Mouse (Mus musculus) liver, embryonic 11.5 days (tissue): ENCODE measurements around the gene Zfp318. TPM values are rescaled to one million over a fixed set of nuclear protein-coding genes. Genes with fewer than 3 reads are reported as not detected.

Experiments used
- ATAC-seq: fragments of 200-750 bp; cut with Nextera tagmentation; replicated peaks from 2 replicates; pipeline ENCODE4 v1.8.0; 2017; ENCODE audit warnings: moderate number of reproducible peaks, mild to moderate bottlenecking, moderate TSS enrichment, moderate library complexity; ENCODE audit not compliant: low FRiP score
- DNase-seq: peaks from one replicate; pipeline ENCODE4 v3.0.0-alpha.2; 2017; ENCODE audit warnings: low spot score
- H3K27ac ChIP-seq: fragments of 300-500 bp; sonication (generic); 2 replicates; pipeline ENCODE4 v1.5.1; 2014; ENCODE audit warnings: mild to moderate bottlenecking, low read depth, low read length, control low read depth
- H3K27me3 ChIP-seq: fragments of 300-500 bp; sonication (generic); replicated peaks from 2 replicates; pipeline ENCODE4 v1.6.1; 2014; ENCODE audit warnings: low read length, mixed read lengths; ENCODE audit not compliant: control insufficient read depth, insufficient read depth
- H3K36me3 ChIP-seq: fragments of 300-500 bp; sonication (generic); 2 replicates; pipeline ENCODE4 v1.6.1; 2014; ENCODE audit warnings: mild to moderate bottlenecking, low read length, moderate library complexity, mixed read lengths; ENCODE audit not compliant: control insufficient read depth, insufficient read depth
- H3K4me1 ChIP-seq: fragments of 300-500 bp; sonication (generic); replicated peaks from 2 replicates; pipeline ENCODE4 v1.6.1; 2014; ENCODE audit warnings: low read length, mixed read lengths; ENCODE audit not compliant: control insufficient read depth, insufficient read depth
- H3K4me2 ChIP-seq: fragments of 300-500 bp; sonication (generic); 2 replicates; pipeline ENCODE4 v1.6.1; 2014; ENCODE audit warnings: mild to moderate bottlenecking, control low read depth, moderate library complexity
- H3K4me3 ChIP-seq: fragments of 300-500 bp; sonication (generic); 2 replicates; pipeline ENCODE4 v1.5.1; 2014; ENCODE audit warnings: low read depth, low read length, control low read depth
- H3K9ac ChIP-seq: fragments of 300-500 bp; sonication (generic); 2 replicates; pipeline ENCODE4 v1.6.1; 2014; ENCODE audit warnings: low read depth, low read length, control low read depth
- H3K9me3 ChIP-seq: fragments of 300-500 bp; sonication (generic); 2 replicates; pipeline ENCODE4 v1.6.1; 2016; ENCODE audit warnings: low read length, inconsistent platforms, mixed read lengths; ENCODE audit not compliant: control insufficient read depth
- WGBS: fragments of 180-500 bp; shearing (Covaris S2); extraction: QIAGEN DNeasy Blood & Tissue Kit; methylation state at CpG from one replicate; pipeline ENCODE4 v1.1.7; 2014; 5-methylcytosine and 5-hydroxymethylcytosine counted together
- polyA plus RNA-seq: library from polyadenylated mRNA; unstranded; fragments of >200 nt; fragmentation: Nextera tagmentation; extraction: Ambion mirVana; gene quantifications from 2 replicates; pipeline ENCODE4 v1.2.1, GENCODE M21; 2014

The Zfp318 gene
- polyA plus RNA-seq, 1 experiment from 2014 or later: 5.7 TPM

GRCm38 (mm10) chr17:46455110-46455691 is 71.7 kb downstream of the Zfp318 start:
- no peak for DNase-seq
- Histone ChIP-seq H3K9me3 (no peaks in the 10 kb centered on the region), H3K4me3 (peak overlapping the region; percentile 37), H3K27ac (no peak overlapping the region), H3K9ac (no peak overlapping the region), H3K4me1 (peaks cover 13% of the 10 kb centered on the region; the same call in 1 of the 2 replicates), H3K36me3 (no peaks in the 10 kb centered on the region), H3K4me2 (peak overlapping the region; percentile 70), H3K27me3 (peaks cover 84% of the 10 kb centered on the region)
- 3% methylated on average over 33 of the region's 33 CpGs for WGBS
- ATAC-seq: no peak

GRCm38 (mm10) chr17:46457791-46458190 is 74.3 kb downstream of the Zfp318 start:
- H3K4me3 ChIP-seq: no peak overlapping the region
- no peaks in the 10 kb centered on the region for H3K36me3 ChIP-seq
- WGBS: 6% methylated on average over 10 of the region's 10 CpGs
- DNase-seq: no peak
- no peak overlapping the region for H3K9ac ChIP-seq
- peaks cover 15% of the 10 kb centered on the region; the same call in 1 of the 2 replicates for H3K4me1 ChIP-seq
- H3K4me2 ChIP-seq: no peak overlapping the region
- H3K9me3 ChIP-seq: no peaks in the 10 kb centered on the region
- H3K27ac ChIP-seq: no peak overlapping the region
- no peak; the same call in 1 of the 2 replicates for ATAC-seq
- peaks cover 86% of the 10 kb centered on the region for H3K27me3 ChIP-seq

- DNase-seq (no peak), ATAC-seq (no peak)
- Histone ChIP-seq H3K9ac (no peak overlapping the region), H3K4me1 (peaks cover 11% of the 10 kb centered on the region; the same call in 1 of the 2 replicates), H3K4me2 (no peak overlapping the region), H3K9me3 (no peaks in the 10 kb centered on the region), H3K4me3 (no peak overlapping the region), H3K27me3 (peaks cover 79% of the 10 kb centered on the region), H3K36me3 (no peaks in the 10 kb centered on the region), H3K27ac (no peak overlapping the region)
- 39% methylated on average over 3 of the region's 3 CpGs for WGBS
Observed at GRCm38 (mm10) chr17:46458439-46458838, 74.9 kb downstream of the Zfp318 start.

GRCm38 (mm10) chr17:46460673-46461072 is 77.1 kb downstream of the Zfp318 start:
- no peaks in the 10 kb centered on the region for H3K9me3 ChIP-seq
- no peaks in the 10 kb centered on the region for H3K36me3 ChIP-seq
- H3K27me3 ChIP-seq: peaks cover 57% of the 10 kb centered on the region
- no peak for ATAC-seq
- H3K4me2 ChIP-seq: peak overlapping the region; percentile 65
- peaks cover 3% of the 10 kb centered on the region; the same call in 1 of the 2 replicates for H3K4me1 ChIP-seq
- no peak for DNase-seq
- H3K9ac ChIP-seq: no peak overlapping the region
- H3K27ac ChIP-seq: no peak overlapping the region
- under 1% methylated on average over 32 of the region's 32 CpGs for WGBS
- H3K4me3 ChIP-seq: peak overlapping the region; percentile 27

DNA sequence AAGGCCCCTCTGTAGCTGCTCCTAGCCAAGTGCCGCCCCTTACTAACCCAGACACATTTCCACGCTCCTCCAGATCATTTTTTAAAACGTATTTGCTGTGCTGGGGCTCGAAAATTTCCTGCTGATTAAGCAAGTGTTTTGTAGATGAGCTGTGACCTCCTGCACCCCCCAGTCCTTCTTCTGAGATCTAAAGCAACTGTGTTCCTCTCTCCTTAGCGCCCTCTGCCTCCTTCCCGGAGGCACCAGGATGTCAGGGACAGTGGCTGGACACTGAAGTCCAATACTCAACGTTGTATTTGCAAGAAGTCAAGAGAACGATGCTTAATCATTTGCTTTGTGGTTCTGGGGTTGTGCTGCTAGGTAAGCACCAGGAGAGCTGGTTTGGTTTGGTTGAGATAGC is 77.8 kb downstream of the Zfp318 start:
- DNase-seq (no peak), ATAC-seq (no peak)
- Histone ChIP-seq H3K4me3 (peak overlapping the region; percentile 27), H3K36me3 (no peaks in the 10 kb centered on the region), H3K27me3 (peaks cover 50% of the 10 kb centered on the region), H3K27ac (no peak overlapping the region), H3K9me3 (no peaks in the 10 kb centered on the region), H3K4me1 (peaks cover 3% of the 10 kb centered on the region; the same call in 1 of the 2 replicates), H3K9ac (no peak overlapping the region), H3K4me2 (peak overlapping the region; percentile 65)
- 12% methylated on average over 8 of the region's 8 CpGs for WGBS

DNA sequence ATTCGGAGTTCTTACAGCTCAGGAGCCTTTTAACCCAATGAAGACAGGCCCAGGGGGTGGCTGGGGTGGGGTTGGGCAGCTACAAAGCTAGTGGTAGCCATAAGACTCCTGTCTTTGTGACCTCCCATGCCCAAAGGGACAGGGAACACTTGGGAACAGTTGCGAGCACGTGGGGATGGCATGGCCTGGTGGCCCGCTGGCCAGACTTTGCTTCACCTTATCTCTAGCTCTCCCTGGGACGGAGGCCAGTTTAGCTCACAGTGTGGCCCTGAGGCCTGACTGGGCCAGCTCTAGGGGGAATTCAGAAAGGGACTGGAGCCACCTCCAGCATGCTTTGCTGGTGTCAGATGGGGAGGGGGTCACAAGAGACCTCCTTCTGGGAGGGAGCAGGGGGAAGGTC is 78.7 kb downstream of the Zfp318 start:
- Histone ChIP-seq H3K27ac (no peak overlapping the region), H3K4me3 (no peak overlapping the region), H3K27me3 (peaks cover 43% of the 10 kb centered on the region), H3K4me2 (no peak overlapping the region), H3K9ac (no peak overlapping the region), H3K9me3 (no peaks in the 10 kb centered on the region), H3K4me1 (peaks cover 3% of the 10 kb centered on the region; the same call in 1 of the 2 replicates), H3K36me3 (no peaks in the 10 kb centered on the region)
- ATAC-seq (no peak), DNase-seq (no peak)
- 61% methylated on average over 5 of the region's 5 CpGs for WGBS

DNA sequence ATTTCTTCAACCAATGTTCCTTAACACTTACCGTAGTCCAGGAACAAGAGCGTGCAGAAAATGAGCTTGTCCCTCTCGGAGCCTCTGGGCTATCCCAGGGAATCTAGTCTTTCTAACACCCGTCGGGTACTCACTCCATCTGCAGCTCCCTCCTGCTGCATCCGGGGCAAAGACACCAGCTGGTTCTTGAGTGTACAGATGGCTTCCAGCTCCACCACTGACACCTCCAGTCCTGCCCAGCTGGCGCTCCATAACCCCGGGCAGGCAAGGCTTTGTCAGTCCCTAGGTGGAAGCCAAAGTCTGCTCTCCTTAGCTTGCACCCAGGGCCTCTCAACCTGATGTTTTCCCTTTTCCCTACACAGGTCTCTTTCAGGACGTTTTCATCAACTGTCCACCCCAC is 84.3 kb downstream of the Zfp318 start:
- no peak overlapping the region for H3K27ac ChIP-seq
- ATAC-seq (no peak), DNase-seq (no peak)
- H3K9ac ChIP-seq: no peak overlapping the region
- no peaks in the 10 kb centered on the region for H3K9me3 ChIP-seq
- no peaks in the 10 kb centered on the region; the same call in 1 of the 2 replicates for H3K27me3 ChIP-seq
- H3K36me3 ChIP-seq: no peaks in the 10 kb centered on the region
- H3K4me3 ChIP-seq: no peak overlapping the region
- H3K4me2 ChIP-seq: no peak overlapping the region
- 75% methylated on average over 9 of the region's 9 CpGs for WGBS
- H3K4me1 ChIP-seq: peaks cover 3% of the 10 kb centered on the region; the same call in 1 of the 2 replicates

Other genes with a start within 250 kb of the Zfp318 start
- 2.0 TPM in 2 replicates for gene Rsph9, start 239.5 kb upstream of the Zfp318 start, polyA plus RNA-seq
- 37.2 and 41.2 TPM in 2 replicates for gene Mad2l1bp, start 230.2 kb upstream of the Zfp318 start, polyA plus RNA-seq
- 26.1 and 31.1 TPM in 2 replicates for gene Gtpbp2, start 222.7 kb upstream of the Zfp318 start, polyA plus RNA-seq
- 20.9 and 22.3 TPM in 2 replicates for gene Polh, start 181.1 kb upstream of the Zfp318 start, polyA plus RNA-seq
- gene Xpo5, start 180.9 kb upstream of the Zfp318 start, polyA plus RNA-seq: 56.4 and 62.8 TPM in 2 replicates
- gene Polr1c, start 135.7 kb upstream of the Zfp318 start, polyA plus RNA-seq: 89.3 and 90.4 TPM in 2 replicates
- gene Yipf3, start 135.7 kb upstream of the Zfp318 start, polyA plus RNA-seq: 65.6 and 76.7 TPM in 2 replicates
- gene Lrrc73, start 130.2 kb upstream of the Zfp318 start, polyA plus RNA-seq: 0.34 and 0.62 TPM in 2 replicates
- 26.4 and 29.3 TPM in 2 replicates for gene Tjap1, start 100.7 kb upstream of the Zfp318 start, polyA plus RNA-seq
- 0.11 and 0.23 TPM in 2 replicates for gene Dlk2, start 86.3 kb upstream of the Zfp318 start, polyA plus RNA-seq
- 3.9 and 4.4 TPM in 2 replicates for gene Abcc10, start 55.4 kb upstream of the Zfp318 start, polyA plus RNA-seq
- 0.38 and 0.53 TPM in 2 replicates for gene Crip3, start 45.2 kb downstream of the Zfp318 start, polyA plus RNA-seq
- not detected in 2 replicates for gene Slc22a7, start 54.7 kb downstream of the Zfp318 start, polyA plus RNA-seq
- 0.03 and 0.07 TPM in 2 replicates for gene Ttbk1, start 103.9 kb downstream of the Zfp318 start, polyA plus RNA-seq
- gene Dnph1, start 113.0 kb downstream of the Zfp318 start, polyA plus RNA-seq: 63.6 and 65.0 TPM in 2 replicates
- gene Cul9, start 162.7 kb downstream of the Zfp318 start, polyA plus RNA-seq: 1.1 and 1.2 TPM in 2 replicates
- gene Srf, start 172.4 kb downstream of the Zfp318 start, polyA plus RNA-seq: 5.6 and 9.2 TPM in 2 replicates
- gene Ptk7, start 245.8 kb downstream of the Zfp318 start, polyA plus RNA-seq: 24.5 and 24.7 TPM in 2 replicates